Mouse (Mus musculus): Measurements from ENCODE around the gene Slc30a2.
"Not testable (repeated sequence)": the region's sequence is repeated elsewhere in the genome, so short reads cannot be mapped to it uniquely, and the experiment has no call there.

Slc30a2 gene

GRCm38 (mm10) chr4:134343071-134344031, at the start of gene Slc30a2:
TSS of gene Slc30a2 (plus strand) at chr4:134343181.
- no peak for DNase-seq (ENCODE audit: low spot score)

GRCm38 (mm10) chr4:134293692-134294163, 49.3 kb upstream of the Slc30a2 start:
- no peak for DNase-seq (ENCODE audit: low spot score)

GRCm38 (mm10) chr4:134296096-134296495, 46.9 kb upstream of the Slc30a2 start:
- not testable (repeated sequence) for DNase-seq (ENCODE audit: low spot score)

- DNase-seq (ENCODE audit: low spot score): no peak
These were observed 46.5 kb upstream of the Slc30a2 start for GRCm38 (mm10) chr4:134296523-134296922.

- DNase-seq (ENCODE audit: low spot score): no peak
These were observed 45.6 kb upstream of the Slc30a2 start for GRCm38 (mm10) chr4:134297369-134297768.

- no peak for DNase-seq (ENCODE audit: low spot score)
These were observed 44.1 kb upstream of the Slc30a2 start for GRCm38 (mm10) chr4:134298626-134299497.

- no peak for DNase-seq (ENCODE audit: low spot score)
These were observed 43.5 kb upstream of the Slc30a2 start for GRCm38 (mm10) chr4:134299498-134299810.

- no peak for DNase-seq (ENCODE audit: low spot score)
These were observed 42.7 kb upstream of the Slc30a2 start for GRCm38 (mm10) chr4:134300316-134300715.

- no peak for DNase-seq (ENCODE audit: low spot score)
These were observed 40.9 kb upstream of the Slc30a2 start for GRCm38 (mm10) chr4:134302084-134302483.

GRCm38 (mm10) chr4:134306963-134307362, 36.0 kb upstream of the Slc30a2 start:
- DNase-seq (ENCODE audit: low spot score): no peak

- DNase-seq (ENCODE audit: low spot score): peak; percentile 52
These were observed 35.5 kb upstream of the Slc30a2 start for GRCm38 (mm10) chr4:134307367-134308072.

GRCm38 (mm10) chr4:134310106-134310505, 32.9 kb upstream of the Slc30a2 start:
- no peak for DNase-seq (ENCODE audit: low spot score)

- DNase-seq (ENCODE audit: low spot score): no peak
These were observed 32.3 kb upstream of the Slc30a2 start for GRCm38 (mm10) chr4:134310656-134311055.

GRCm38 (mm10) chr4:134311784-134312183, 31.2 kb upstream of the Slc30a2 start:
- DNase-seq (ENCODE audit: low spot score): no peak

- DNase-seq (ENCODE audit: low spot score): no peak
These were observed 30.6 kb upstream of the Slc30a2 start for GRCm38 (mm10) chr4:134312341-134312740.

- no peak for DNase-seq (ENCODE audit: low spot score)
These were observed 30.1 kb upstream of the Slc30a2 start for GRCm38 (mm10) chr4:134312901-134313300.

- no peak for DNase-seq (ENCODE audit: low spot score)
These were observed 28.8 kb upstream of the Slc30a2 start for GRCm38 (mm10) chr4:134314081-134314655.

- DNase-seq (ENCODE audit: low spot score): no peak
These were observed 28.1 kb upstream of the Slc30a2 start, which contains the start of gene Trim63 for GRCm38 (mm10) chr4:134314876-134315275. TSS of gene Trim63 (plus strand) at chr4:134315120.

- DNase-seq (ENCODE audit: low spot score): no peak
These were observed 27.5 kb upstream of the Slc30a2 start for GRCm38 (mm10) chr4:134315470-134315869.

- no peak for DNase-seq (ENCODE audit: low spot score)
These were observed 26.6 kb upstream of the Slc30a2 start for GRCm38 (mm10) chr4:134316390-134316789.

GRCm38 (mm10) chr4:134319074-134319473, 23.9 kb upstream of the Slc30a2 start:
- DNase-seq (ENCODE audit: low spot score): no peak

- no peak for DNase-seq (ENCODE audit: low spot score)
These were observed 23.3 kb upstream of the Slc30a2 start for GRCm38 (mm10) chr4:134319674-134320073.

Data from ovary, adult 18-20 months (tissue).